ENCODE assay signal across 9 mouse cellular contexts in genomic region chr12:74333016-74333415, GRCm38 (mm10). TPM values are rescaled to one million over a fixed set of nuclear protein-coding genes. Genes with fewer than 3 reads are reported as not detected.
DNase-seq lines count a peak whose midpoint lies in the region; ATAC-seq and TF ChIP-seq lines count a peak whose summit lies in the region.
"Had no signal": no experiment of that assay in that cellular context is flagged by ENCODE, and none has a peak within 500 bp of the region (broad histone marks: within the 10 kb centered on the region; RNA-seq: fewer than 3 reads in every experiment).

No protein-coding gene starts in this region.

- intact Hi-C loops in left cerebral cortex, postnatal 10 days (cut with DNase I): loop anchor here (5.0 to 10.0 kb wide), 4 partner anchors 112 to 844 kb away; partner anchors contain the start of gene Kcnh5

- H3K4me1 ChIP-seq in heart, embryonic 12.5 days (replicated peaks): no peaks in the 10 kb centered on the region
- H3K4me1 ChIP-seq in forebrain, postnatal 0 days (ENCODE audit: insufficient read depth): no peaks in the 10 kb centered on the region
- H3K4me1 ChIP-seq in hindbrain, postnatal 0 days (ENCODE audit: insufficient read depth, low read length): no peaks in the 10 kb centered on the region; the same call in 1 of the 2 replicates
- H3K4me1 ChIP-seq in midbrain, embryonic 15.5 days: no peaks in the 10 kb centered on the region; the same call in 1 of the 2 replicates
- no peaks in the 10 kb centered on the region for H3K4me1 ChIP-seq in stomach, postnatal 0 days (replicated peaks; ENCODE audit: control insufficient read depth, insufficient read depth)

- no peak overlapping the region for H3K4me3 ChIP-seq in heart, embryonic 12.5 days
- no peak overlapping the region for H3K4me3 ChIP-seq in forebrain, postnatal 0 days (ENCODE audit: low read depth, low read length)
- H3K4me3 ChIP-seq in hindbrain, postnatal 0 days (ENCODE audit: low read length): no peak overlapping the region
- H3K4me3 ChIP-seq in midbrain, embryonic 15.5 days: no peak overlapping the region
- H3K4me3 ChIP-seq in stomach, postnatal 0 days (ENCODE audit: low read depth, low read length): no peak overlapping the region

- ATAC-seq in heart, embryonic 12.5 days (ENCODE audit: insufficient number of reproducible peaks, low FRiP score): no peak
- ATAC-seq in forebrain, postnatal 0 days: peak; percentile 80
- ATAC-seq in hindbrain, postnatal 0 days: peak; percentile 77
- peak; percentile 67 for ATAC-seq in midbrain, embryonic 15.5 days (replicated peaks)
- ATAC-seq in stomach, postnatal 0 days (ENCODE audit: low FRiP score, low TSS enrichment): no peak

- 17% methylated on average over 13 of the region's 13 CpGs for WGBS in heart, embryonic 12.5 days
- 20% methylated on average over 13 of the region's 13 CpGs for WGBS in forebrain, postnatal 0 days
- 22% methylated on average over 13 of the region's 13 CpGs for WGBS in hindbrain, postnatal 0 days
- 15% methylated on average over 13 of the region's 13 CpGs for WGBS in midbrain, embryonic 15.5 days
- 30% methylated on average over 13 of the region's 13 CpGs for WGBS in stomach, postnatal 0 days

- no peaks in the 10 kb centered on the region for H3K27me3 ChIP-seq in heart, embryonic 12.5 days (replicated peaks)
- no peaks in the 10 kb centered on the region for H3K27me3 ChIP-seq in forebrain, postnatal 0 days (ENCODE audit: insufficient read depth, low read length)
- no peaks in the 10 kb centered on the region for H3K27me3 ChIP-seq in hindbrain, postnatal 0 days (ENCODE audit: insufficient read depth, low read length)
- no peaks in the 10 kb centered on the region for H3K27me3 ChIP-seq in midbrain, embryonic 15.5 days (replicated peaks)
- H3K27me3 ChIP-seq in stomach, postnatal 0 days (ENCODE audit: control insufficient read depth, insufficient read depth, low read length): no peaks in the 10 kb centered on the region

- no peak overlapping the region for H3K4me2 ChIP-seq in heart, embryonic 12.5 days
- no peak overlapping the region for H3K4me2 ChIP-seq in forebrain, postnatal 0 days (ENCODE audit: low read depth)
- H3K4me2 ChIP-seq in hindbrain, postnatal 0 days (ENCODE audit: low read depth, low read length): no peak overlapping the region
- no peak overlapping the region for H3K4me2 ChIP-seq in midbrain, embryonic 15.5 days
- no peak overlapping the region for H3K4me2 ChIP-seq in stomach, postnatal 0 days (replicated peaks; ENCODE audit: low read depth)

- H3K27ac ChIP-seq in heart, embryonic 12.5 days (ENCODE audit: poor library complexity, severe bottlenecking): no peak overlapping the region
- H3K27ac ChIP-seq in forebrain, postnatal 0 days (ENCODE audit: low read depth, low read length): no peak overlapping the region
- no peak overlapping the region for H3K27ac ChIP-seq in hindbrain, postnatal 0 days
- H3K27ac ChIP-seq in midbrain, embryonic 15.5 days: no peak overlapping the region
- no peak overlapping the region for H3K27ac ChIP-seq in stomach, postnatal 0 days (replicated peaks)

- DNase-seq in heart, adult 11 months: peak; percentile 92
- DNase-seq in cerebellum, adult 11-12 months: peak; percentile 30
- peak; percentile 80 for DNase-seq in forebrain, postnatal 0 days
- peak; percentile 89 for DNase-seq in hindbrain, postnatal 0 days (ENCODE audit: low spot score)
- DNase-seq in left cerebral cortex, postnatal 10 days (ENCODE audit: extremely low spot score in 1 of 2, low spot score in 2 of 2): peak; percentile 56 to 79
- DNase-seq in stomach, postnatal 0 days (ENCODE audit: low spot score): peak; percentile 69

- no peaks in the 10 kb centered on the region for H3K9me3 ChIP-seq in heart, embryonic 12.5 days (replicated peaks)
- no peaks in the 10 kb centered on the region for H3K9me3 ChIP-seq in forebrain, postnatal 0 days (ENCODE audit: low read length)
- H3K9me3 ChIP-seq in hindbrain, postnatal 0 days (ENCODE audit: low read length): no peaks in the 10 kb centered on the region
- no peaks in the 10 kb centered on the region for H3K9me3 ChIP-seq in midbrain, embryonic 15.5 days
- H3K9me3 ChIP-seq in stomach, postnatal 0 days (ENCODE audit: control insufficient read depth, low read length): no peaks in the 10 kb centered on the region

- peak; percentile 80 for TF ChIP-seq CTCF in forebrain, postnatal 0 days (IDR thresholded peaks at IDR 0.05; ENCODE audit: low read depth)
- peak; percentile 82 for TF ChIP-seq CTCF in hindbrain, postnatal 0 days (IDR thresholded peaks at IDR 0.05; ENCODE audit: low read depth)
- TF ChIP-seq CTCF in stomach, postnatal 0 days (IDR thresholded peaks at IDR 0.05; ENCODE audit: low read depth): peak; percentile 81

- no peak for TF ChIP-seq EP300 in stomach, postnatal 0 days (optimal IDR thresholded peaks at IDR 0.05)

- H3K9ac ChIP-seq in heart, embryonic 12.5 days: no peak overlapping the region
- no peak overlapping the region for H3K9ac ChIP-seq in forebrain, postnatal 0 days
- H3K9ac ChIP-seq in hindbrain, postnatal 0 days (replicated peaks; ENCODE audit: low read length): no peak overlapping the region
- no peak overlapping the region for H3K9ac ChIP-seq in midbrain, embryonic 15.5 days
- H3K9ac ChIP-seq in stomach, postnatal 0 days (ENCODE audit: low read length): no peak overlapping the region

- no peaks in the 10 kb centered on the region for H3K36me3 ChIP-seq in heart, embryonic 12.5 days
- H3K36me3 ChIP-seq in forebrain, postnatal 0 days (ENCODE audit: insufficient read depth): no peaks in the 10 kb centered on the region
- H3K36me3 ChIP-seq in hindbrain, postnatal 0 days (ENCODE audit: insufficient read depth, low read length): no peaks in the 10 kb centered on the region
- no peaks in the 10 kb centered on the region for H3K36me3 ChIP-seq in midbrain, embryonic 15.5 days (replicated peaks)
- no peaks in the 10 kb centered on the region for H3K36me3 ChIP-seq in stomach, postnatal 0 days (ENCODE audit: control insufficient read depth, insufficient read depth, low read length)
- H3K36me3 ChIP-seq: G1E had no signal

RNA-seq across cellular contexts. Expression of gene Gm11042, which starts 16.8 kb away (rescaled TPM):
- not detected in 2 replicates for polyA plus RNA-seq in heart, embryonic 12.5 days (2016; fragmentation: Nextera tagmentation; extraction: Ambion mirVana)
- not detected in 2 replicates for total RNA-seq in forebrain, postnatal 0 days (2014; rRNA removed)
- polyA plus RNA-seq in forebrain, postnatal 0 days (2015; fragmentation: Nextera tagmentation; extraction: Ambion mirVana): not detected in 2 replicates
- not detected in 2 replicates for total RNA-seq in hindbrain, postnatal 0 days (2014; rRNA removed)
- not detected in 2 replicates for polyA plus RNA-seq in hindbrain, postnatal 0 days (2015; fragmentation: Nextera tagmentation; extraction: Ambion mirVana)
- total RNA-seq in left cerebral cortex, postnatal 10 days (2021): not detected
- not detected in 2 replicates for polyA plus RNA-seq in midbrain, embryonic 15.5 days (2015; fragmentation: Nextera tagmentation; extraction: Ambion mirVana)
- polyA plus RNA-seq in stomach, postnatal 0 days (2015; fragmentation: Nextera tagmentation; extraction: Ambion mirVana): not detected in 2 replicates
- total RNA-seq: G1E had no signal
- polyA plus RNA-seq: G1E had no signal

Comparison
In these comparisons a context has a peak if more than half of its experiments do, and no peak if none do; other contexts are left out.
1. DNase-seq: peak in every context shown above with its lines; median percentile 92 in heart, adult 11 months; 89 in hindbrain, postnatal 0 days; 80 in forebrain, postnatal 0 days; 69 in stomach, postnatal 0 days; 68 in left cerebral cortex, postnatal 10 days; 30 in cerebellum, adult 11-12 months.
2. ATAC-seq: peak in forebrain, postnatal 0 days (single experiment), hindbrain, postnatal 0 days (single experiment) and midbrain, embryonic 15.5 days (single experiment); none in heart, embryonic 12.5 days (single experiment) and stomach, postnatal 0 days (single experiment).
3. Peak in every context shown above with its lines, with median percentiles within 50 percentile points of each other: CTCF ChIP-seq.